Mouse (Mus musculus) adrenal gland, postnatal 25 days (tissue): ENCODE data around the gene Kif1b. TPM values are rescaled to one million over a fixed set of nuclear protein-coding genes. Genes with fewer than 3 reads are reported as not detected.
"Not testable (repeated sequence)": the region's sequence is repeated elsewhere in the genome, so short reads cannot be mapped to it uniquely, and the experiment has no call there.

ENCODE experiments used
- DNase-seq: peaks from one replicate; pipeline ENCODE4 v3.0.0; 2021; ENCODE audit warnings: mixed read lengths
- total RNA-seq: library from RNA; stranded (reverse); gene quantifications from 2 replicates; pipeline ENCODE4 v1.2.3, GENCODE M21; 2021

The Kif1b gene
- total RNA-seq, 1 experiment from 2014 or later, result 199 TPM

DNA sequence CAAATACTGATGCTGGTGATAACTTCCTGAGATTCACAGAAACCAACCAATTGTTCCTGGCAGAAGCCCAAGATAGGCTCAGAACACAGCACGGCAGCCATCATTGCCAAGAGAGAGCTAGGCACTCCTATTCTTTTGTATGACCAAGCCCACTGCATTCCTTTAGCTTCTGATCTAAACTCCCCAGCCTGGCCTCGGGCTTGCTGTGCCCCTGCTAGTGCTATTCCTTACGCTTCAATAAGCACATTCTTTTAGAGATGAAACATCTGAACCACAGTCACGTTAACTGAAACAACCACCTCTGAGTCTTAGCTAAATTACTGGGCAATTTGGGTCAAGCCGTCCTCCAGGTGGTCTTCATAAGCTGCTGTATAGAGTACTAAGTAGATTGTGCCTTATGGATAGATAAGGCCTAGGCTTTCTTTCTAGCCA lies 87.4 kb downstream of the Kif1b start:
- no peak for DNase-seq

DNA sequence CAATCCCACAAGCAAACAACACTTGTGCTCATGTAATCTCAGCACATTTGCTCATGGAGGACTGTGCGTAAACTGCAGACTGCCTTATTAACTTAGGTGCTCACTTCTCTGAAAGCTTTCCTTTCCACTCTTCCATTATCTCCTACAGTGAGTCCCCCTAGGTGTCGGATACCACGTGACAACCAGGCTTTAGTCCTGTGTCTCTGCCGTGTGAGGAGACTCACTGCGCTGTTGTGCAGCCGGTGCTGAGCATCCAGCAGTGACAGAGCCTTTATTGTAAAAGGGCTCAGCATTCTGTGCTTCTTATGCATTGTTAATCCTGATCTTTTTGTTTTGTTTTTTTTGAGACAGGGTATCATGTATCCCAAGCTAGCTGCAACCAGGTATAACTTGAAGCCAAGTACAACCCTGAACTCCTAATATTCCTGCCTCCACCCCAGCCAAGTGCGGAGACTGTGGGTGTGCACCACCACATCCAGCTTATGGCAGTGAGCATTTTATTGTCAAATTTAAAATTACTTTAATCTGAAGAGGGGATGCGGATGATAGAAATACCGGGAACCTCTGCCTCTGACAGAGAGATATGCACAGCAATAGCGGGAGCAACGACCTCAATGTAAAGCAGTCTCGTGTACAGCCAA lies 88.0 kb downstream of the Kif1b start:
- no peak for DNase-seq

DNA sequence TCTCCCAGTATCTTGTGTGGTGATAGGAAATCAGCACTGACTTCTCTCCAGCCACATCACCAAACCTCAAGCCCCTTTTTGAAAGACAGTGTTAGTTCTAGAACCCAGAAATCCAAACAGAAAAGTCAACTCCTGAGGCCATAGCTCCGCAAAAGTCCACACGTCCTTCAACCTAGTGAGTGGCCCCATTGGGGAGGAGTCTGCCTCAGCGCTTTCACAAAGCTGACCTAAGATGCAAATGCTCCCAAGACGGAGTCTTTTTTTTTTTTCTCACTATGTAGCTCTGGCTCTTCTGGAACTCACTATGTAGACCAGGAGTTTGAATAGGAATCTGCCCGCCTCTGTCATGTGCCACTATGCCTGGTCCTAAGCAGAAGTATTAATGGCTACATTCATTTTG lies 89.0 kb downstream of the Kif1b start:
- no peak for DNase-seq

DNA sequence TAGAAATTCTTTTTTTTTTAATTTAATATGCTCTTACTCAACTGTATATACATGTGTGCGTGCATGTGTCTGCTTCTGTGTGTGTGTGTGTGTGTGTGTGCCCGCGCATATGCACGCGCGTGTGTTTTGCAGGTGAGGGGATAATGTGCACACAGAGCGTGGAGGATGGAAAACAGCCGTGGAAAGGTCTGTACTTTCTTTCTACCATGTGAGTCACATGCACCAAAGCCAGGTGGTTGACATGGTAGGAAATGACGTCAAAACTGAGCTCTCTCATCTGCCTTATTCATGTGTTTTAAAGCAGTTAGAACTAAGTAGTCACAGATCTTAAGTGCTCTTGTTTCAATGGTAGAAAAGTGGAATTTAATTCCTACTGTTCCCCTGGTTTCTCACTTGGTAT lies 91.5 kb downstream of the Kif1b start:
- no peak for DNase-seq

DNA sequence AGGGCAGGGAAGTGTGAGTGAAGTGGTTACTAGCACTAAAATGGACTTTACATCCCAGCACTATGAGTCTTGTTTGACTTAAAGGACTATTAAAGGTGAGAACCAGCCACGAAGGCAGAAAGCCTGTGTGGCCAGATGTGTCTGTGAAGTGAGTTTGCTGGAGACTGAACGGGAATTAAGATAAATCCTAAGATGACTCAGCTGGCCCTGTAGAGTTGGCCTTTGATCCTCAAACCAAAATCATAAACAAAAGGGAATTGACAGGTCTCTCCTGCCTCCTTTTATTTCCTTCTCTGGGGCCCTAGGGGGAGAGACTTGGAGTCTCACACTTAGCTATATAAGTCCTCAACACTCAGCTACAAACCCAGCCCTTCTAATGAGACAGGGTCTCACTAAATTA lies 92.1 kb downstream of the Kif1b start:
- no peak for DNase-seq

DNA sequence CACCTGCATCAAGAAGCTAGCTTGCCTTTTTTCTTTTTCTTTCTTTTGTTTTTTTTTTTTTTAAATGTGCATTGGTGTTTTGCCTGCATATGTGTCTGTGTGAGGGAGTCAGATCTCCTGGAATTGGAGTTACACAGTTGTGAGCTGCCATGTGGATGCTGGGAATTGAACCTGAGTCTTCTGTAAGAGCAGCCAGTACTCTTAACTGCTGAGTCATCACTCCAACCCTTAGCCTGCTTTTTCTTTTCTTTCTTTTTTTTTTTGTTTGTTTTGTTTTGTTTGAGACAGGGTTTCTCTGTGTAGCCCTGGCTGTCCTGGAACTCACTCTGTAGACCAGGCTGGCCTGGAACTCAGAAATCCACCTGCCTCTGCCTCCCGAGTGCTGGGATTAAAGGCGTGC lies 93.0 kb downstream of the Kif1b start:
- not testable (repeated sequence) for DNase-seq

DNA sequence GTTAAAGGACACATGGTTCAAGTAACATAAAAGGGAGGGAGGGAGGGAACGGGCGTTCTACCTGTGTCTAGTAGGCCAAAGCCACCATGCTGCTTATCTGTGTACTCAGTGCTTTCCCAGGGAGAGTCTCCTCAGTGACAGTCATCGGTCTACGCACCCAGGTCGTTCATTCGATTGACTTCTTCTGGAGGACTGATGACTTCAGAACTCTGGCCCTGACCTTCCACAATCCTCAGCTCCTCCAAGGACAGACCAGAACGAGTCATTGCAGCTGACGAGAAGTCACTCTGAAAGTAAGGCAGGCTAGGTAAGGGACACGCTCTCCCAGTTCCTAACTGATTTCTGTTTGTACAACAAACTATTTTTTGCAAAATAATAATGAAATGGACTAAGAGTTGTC lies 94.0 kb downstream of the Kif1b start:
- peak; percentile 16 for DNase-seq

DNA sequence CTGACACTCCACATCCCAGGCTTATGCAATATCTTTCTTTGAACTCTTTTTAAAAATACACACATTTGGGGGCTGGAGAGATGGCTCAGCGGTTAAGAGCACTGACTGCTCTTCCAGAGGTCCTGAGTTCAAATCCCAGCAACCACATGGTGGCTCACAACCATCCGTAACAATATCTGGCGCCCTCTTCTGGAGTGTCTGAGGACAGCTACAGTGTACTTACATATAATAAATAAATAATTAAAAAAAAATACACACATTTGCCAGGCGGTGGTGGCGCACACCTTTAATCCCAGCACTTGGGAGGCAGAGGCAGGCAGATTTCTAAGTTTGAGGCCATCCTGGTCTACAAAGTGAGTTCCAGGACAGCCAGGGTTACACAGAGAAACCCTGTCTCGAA lies 96.1 kb downstream of the Kif1b start:
- DNase-seq, result not testable (repeated sequence)

DNA sequence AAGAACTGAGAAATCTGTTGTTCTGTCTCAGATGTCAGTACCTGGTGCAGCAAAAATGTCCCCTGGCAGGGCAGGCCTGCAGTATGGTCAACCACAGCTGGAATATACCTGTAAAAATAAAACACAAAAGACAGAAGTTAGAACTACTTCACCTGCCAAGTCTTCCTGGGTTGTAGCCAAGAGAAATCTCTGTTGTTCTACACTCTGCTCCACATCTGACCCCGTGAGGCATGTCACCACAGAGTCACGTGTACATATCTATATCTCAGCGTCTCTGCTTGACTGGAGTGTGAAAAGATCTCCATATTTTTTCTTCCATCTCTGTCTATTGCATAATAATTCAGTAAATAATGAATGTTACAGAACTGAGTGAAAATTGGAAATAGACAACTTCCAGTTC lies 105.0 kb downstream of the Kif1b start:
- no peak for DNase-seq

DNA sequence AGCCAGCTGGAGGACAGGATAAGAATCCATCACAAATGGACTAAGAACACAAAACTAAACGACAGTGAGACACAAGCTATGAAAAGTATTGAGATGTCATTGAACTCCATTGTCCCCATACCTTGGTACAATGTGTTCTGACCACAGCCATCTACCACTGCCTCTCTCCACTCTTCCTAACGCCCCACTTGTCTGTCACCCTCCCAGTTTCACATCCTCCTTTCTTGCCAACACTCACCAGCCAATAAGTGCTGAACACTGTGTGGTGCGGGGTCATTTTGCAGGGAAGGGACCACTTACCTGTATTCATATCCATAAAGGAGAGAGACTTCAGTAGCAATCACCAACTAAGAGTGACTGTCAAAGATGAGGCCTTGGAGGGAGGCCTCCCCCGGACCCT lies 106.4 kb downstream of the Kif1b start:
- no peak for DNase-seq

DNA sequence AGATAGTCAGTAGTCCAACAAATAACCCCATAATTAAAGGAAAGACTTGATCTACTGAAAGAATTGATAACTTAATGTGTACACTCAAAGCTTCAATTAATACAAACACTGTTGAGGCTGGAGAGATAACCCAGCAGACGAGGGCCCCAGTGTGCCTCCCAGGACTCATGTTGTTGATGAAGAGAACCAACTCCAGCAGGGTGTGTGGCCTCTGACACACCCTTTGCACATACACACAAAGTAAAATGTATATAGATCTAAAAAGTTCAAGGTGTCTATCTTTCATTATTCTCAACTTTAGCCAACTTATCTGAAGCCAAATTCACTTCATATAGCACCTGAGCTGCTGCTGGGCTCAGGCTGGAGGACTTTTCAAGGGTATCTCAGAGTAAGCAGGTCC lies 110.3 kb downstream of the Kif1b start:
- DNase-seq, result no peak

DNA sequence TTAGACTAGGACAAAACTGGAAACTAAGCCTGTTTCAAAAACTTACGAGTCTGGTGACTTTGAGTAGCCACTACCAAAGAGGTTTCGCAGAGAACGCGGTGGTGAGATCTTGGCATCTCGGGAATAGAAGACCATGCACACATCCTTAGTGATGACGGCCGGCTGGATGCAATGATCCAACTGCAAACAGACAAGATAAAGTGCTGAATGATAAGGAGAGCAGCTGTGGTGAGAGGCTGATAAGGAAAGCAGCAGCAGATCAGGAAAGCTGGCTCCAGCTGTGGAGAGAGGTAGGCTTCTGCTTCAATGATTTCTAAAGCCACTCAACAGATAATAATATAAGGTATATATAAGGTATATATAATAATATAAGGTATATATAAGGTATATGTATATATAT lies 116.4 kb downstream of the Kif1b start:
- no peak for DNase-seq

DNA sequence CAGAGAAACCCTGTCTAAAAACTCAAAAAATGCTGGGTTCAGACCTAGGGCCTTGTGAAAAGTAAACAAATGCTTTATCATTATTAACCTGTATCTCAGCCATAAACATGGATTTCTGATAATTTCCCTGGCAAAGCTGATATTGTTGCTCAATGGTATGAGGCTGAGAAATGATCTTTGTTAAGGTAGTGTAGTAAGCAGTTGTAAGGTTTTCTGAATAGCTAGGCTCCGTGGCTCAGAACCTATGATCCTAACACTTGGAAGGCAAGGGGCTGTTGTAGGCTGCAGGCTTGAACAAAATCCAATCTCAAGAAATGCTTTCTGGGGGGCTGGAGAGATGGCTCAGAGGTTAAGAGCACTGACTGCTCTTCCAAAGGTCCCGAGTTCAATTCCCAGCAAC lies 118.9 kb downstream of the Kif1b start:
- no peak for DNase-seq

DNA sequence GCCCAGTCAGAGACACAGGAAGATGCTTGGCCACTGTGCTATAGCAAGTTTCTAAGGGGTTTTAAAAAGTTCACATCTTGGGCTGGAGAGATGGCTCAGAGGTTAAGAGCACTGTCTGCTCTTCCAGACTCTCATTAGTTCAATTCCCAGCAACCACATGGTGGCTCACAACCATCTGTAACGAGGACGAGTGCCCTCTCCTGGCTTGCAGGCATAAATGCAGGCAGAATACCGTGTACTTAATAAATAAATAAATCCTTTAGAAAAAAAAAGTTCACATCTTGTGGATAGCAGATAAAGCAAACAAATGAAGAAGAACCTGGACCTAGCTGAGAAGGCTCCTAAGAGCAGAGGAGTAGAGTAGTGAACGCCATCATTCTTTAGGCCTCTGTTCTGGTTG lies 124.7 kb downstream of the Kif1b start:
- no peak for DNase-seq

DNA sequence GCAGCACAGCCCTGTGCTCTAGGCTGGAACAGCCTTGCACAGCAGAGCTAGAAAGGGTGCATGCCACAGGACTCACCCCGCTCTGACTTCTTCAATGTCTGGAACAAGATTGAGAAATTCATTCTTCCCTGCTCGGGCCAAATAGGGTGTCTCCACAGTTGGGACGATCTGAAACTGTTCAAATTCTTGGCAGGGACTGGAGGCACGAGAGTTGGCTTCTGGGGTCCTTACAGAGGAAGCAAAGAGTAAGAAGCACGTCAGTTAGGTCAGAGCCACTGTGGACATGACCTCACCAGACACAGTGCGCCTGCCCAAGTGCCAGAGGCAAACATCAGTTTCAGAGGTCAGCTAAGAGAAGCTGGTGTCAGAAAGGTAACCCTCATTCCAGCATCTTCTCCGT lies 125.3 kb downstream of the Kif1b start:
- DNase-seq, result no peak

DNA sequence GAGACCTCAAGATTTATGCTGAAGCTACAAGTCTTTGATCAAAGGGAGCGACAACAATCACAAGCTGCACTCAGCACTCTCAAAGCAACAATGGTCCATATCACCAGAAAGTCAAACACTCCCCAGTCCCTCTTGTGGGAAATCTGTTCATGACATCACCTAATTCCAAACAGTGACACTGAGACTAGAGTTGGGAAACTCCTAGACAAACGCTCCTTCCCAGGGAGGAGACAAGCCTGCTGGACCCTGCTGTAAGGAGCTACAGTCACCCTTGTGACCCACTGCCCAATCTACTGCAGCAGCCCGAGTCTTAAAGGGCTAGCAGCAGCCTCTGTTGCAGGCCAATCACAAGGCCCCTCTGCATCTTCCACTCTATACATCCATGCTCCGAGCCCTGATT lies 127.9 kb downstream of the Kif1b start:
- DNase-seq, result no peak

DNA sequence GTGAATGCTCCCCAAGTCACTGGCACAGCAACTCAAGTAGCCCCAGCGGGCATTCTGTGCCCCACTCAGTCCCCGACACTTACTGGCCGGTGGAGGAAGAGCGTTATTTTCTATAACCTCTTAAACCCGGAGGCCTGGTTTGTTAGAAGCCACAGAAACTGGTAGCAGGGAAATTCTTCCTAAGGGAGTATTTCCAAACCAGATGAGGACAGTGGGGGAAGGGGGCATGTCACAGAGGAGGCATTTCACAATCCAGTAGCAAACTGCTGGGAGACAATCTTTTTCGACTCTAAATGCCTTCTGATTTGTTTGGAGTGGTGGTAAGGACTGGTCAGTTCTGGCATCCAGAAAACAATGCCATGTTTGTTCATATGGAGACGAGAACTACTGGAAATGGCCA lies 128.3 kb downstream of the Kif1b start:
- no peak for DNase-seq

DNA sequence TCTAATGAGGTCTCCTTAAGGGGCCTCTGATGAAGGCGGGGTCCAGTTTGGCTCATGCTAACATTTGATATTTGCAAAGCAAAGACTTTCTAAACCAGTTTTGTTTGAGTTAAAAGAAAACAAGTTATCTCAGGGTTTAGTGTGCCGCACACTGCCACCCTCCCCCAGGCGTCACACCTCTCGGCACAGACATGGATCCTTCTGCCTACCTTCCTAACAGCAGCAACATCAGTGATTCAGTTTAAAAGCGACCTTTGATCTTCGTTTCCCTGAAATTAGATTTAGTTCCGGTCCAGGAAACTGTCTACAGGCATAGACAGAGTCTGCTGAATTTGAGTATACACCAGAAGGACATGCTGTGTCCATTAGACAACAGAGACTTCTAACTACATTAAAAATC lies 129.2 kb downstream of the Kif1b start:
- DNase-seq, result no peak

DNA sequence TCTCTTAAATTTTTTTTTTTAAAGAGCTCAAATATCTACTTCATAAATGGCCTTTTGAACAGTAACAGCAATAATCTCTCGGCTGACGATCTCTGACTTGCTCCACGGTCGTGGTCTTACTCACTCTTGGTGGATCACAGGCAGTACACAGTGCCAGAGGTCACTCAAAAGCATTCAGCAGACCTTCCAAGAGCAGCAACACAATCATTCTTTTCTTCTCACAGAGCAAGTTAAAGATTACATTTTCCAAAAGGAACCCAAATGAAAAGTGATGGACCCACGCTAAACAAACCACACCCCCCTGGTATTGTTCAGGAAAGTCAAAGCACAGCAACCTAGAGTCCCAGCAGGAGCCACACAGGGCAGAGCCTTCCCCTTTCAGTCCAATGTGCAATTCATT lies 130.4 kb downstream of the Kif1b start:
- DNase-seq, result no peak

DNA sequence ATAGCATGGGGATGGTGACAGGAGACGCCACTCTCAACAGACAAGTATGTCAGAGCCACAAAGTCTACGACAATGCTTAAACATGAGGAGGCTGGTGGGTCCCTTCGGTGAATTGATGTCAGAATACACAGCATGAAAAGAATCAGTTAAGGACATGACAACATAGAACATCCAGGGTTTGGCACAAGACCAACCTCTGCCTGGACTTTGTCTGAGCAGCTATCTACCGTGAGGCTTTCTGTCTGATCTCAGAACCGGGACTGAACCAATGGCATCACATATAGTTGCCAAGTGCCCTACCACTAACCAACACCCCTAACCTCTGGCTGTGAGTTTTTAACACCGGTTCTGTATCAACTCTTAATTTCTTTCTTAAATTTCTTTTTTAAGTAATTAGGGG lies 130.8 kb downstream of the Kif1b start:
- DNase-seq, result no peak

DNA sequence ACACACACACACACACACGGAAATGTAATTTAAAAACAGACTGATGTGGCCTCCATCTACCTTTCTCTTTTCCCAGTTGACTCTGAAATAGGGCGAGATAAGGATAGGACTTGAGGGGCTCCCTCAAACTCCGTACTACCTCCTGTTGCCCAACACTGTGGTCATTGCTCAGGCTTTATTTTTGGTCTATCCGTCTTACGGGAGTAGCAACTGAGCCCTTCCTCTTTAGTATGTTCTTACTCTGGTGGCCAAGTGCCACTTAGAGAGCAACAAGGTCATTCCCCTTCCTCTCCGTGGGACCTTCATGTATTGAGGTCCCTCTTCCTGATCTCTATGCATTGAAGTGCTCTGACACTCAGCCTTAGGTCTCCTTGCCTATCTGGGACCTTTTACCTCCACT lies 133.8 kb downstream of the Kif1b start:
- DNase-seq, result no peak

DNA sequence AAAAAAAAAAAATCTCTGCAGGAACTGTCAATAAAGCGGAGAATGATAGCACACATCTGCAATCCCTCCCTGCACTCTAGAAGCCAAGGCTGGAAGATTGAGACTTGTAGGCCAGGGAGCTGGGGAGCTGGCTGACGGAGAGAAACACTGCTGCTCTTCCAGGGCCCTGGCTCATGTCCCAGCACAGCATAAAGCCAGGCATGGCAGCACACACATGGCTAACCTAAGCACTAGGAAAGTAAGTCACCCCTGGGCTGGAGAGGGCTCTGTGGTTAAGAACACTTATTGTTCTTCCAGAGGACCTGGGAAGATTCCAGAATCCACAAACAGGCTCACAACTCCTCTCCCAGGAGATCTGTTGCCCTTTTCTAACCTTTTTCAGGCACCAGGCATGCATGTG lies 134.8 kb downstream of the Kif1b start:
- peak; percentile 38 for DNase-seq

DNA sequence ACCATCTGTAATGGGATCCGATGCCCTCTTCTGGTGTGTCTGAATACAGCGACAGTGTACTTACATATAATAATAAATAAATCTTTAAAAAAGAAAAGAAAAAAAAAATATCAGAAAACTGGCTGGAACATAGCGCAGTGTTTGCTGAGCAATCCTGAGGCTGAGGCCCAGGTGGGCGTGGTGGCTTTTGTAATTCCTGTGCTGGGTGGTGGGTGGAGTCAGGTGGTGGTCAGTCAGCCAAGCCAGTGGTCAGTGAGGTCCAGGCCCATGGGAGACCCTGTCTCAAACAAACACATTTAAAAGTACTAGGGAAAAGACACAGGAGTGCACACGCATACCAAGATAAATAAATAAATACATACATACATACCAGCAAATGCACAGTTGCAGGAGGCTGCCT lies 135.4 kb downstream of the Kif1b start:
- no peak for DNase-seq

DNA sequence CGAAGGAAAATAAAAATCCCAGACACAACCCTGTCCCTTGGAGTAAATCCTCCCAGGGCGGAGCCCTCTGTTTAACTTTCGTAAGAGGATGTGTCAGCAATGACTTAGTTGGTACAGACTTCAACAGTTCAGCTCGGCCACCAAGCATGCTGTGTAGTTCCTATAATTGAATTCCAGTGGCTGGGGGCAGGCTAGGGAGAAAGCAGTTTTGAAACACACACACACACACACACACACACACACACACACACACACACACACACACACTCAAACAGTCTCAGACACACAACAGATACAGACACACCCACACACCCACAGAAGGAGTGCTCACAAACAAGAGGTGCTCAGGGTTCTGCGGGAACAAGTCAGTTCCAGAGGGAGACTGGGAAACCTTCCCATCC lies 135.9 kb downstream of the Kif1b start:
- no peak for DNase-seq

DNA sequence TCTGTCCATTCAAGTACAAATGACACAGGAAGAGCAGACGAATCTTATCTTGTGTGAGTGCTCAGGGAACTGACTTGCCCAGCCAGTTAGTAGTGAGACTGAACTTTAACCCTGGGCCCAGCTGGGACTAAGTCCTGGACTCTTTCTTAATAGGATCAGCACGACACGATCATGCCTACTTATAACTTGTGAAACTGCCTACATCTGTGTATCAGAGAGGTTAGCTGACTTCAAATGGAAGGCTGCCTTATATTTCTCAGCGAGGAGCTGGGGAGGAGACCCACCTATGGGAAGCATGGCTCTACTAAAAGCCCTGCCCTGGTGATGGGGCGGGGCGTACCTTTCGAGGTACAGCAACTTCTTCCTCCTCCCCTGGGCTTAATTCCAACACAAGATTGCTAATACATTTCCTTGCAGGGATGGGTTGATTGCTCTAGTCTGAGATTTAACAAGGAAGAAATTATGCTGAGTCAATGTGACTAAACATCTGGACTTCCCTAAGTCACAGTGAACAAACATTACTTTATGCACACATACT lies 137.0 kb downstream of the Kif1b start:
- no peak for DNase-seq
